Mouse (Mus musculus) liver, embryonic 12.5 days (tissue): ENCODE results near the gene Cap2. TPM values are rescaled to one million over a fixed set of nuclear protein-coding genes. Genes with fewer than 3 reads are reported as not detected.

ENCODE experiments used
- ATAC-seq: fragments of 200-750 bp; cut with Nextera tagmentation; 2 replicates; pipeline ENCODE4 v1.8.0; 2017; ENCODE audit warnings: moderate number of reproducible peaks, mild to moderate bottlenecking, moderate library complexity
- H3K27ac ChIP-seq: fragments of 300-500 bp; sonication (generic); 2 replicates; pipeline ENCODE4 v1.5.1; 2016; ENCODE audit warnings: mild to moderate bottlenecking
- H3K27me3 ChIP-seq: fragments of 300-500 bp; sonication (generic); replicated peaks from 2 replicates; pipeline ENCODE4 v1.6.1; 2016; ENCODE audit warnings: mild to moderate bottlenecking, moderate library complexity
- H3K36me3 ChIP-seq: fragments of 300-500 bp; sonication (generic); 2 replicates; pipeline ENCODE4 v1.6.1; 2016; ENCODE audit warnings: mild to moderate bottlenecking, moderate library complexity
- H3K4me1 ChIP-seq: fragments of 300-500 bp; sonication (generic); 2 replicates; pipeline ENCODE4 v1.6.1; 2016
- H3K4me2 ChIP-seq: fragments of 300-500 bp; sonication (generic); 2 replicates; pipeline ENCODE4 v1.6.1; 2016; ENCODE audit warnings: mild to moderate bottlenecking, moderate library complexity
- H3K4me3 ChIP-seq: fragments of 300-500 bp; sonication (generic); 2 replicates; pipeline ENCODE4 v1.5.1; 2016; ENCODE audit warnings: mild to moderate bottlenecking, moderate library complexity
- H3K9ac ChIP-seq: fragments of 300-500 bp; sonication (generic); 2 replicates; pipeline ENCODE4 v1.6.1; 2016; ENCODE audit warnings: mild to moderate bottlenecking, moderate library complexity
- H3K9me3 ChIP-seq: fragments of 300-500 bp; sonication (generic); replicated peaks from 2 replicates; pipeline ENCODE4 v1.6.1; 2016; ENCODE audit warnings: mild to moderate bottlenecking, moderate library complexity
- WGBS: fragments of 180-500 bp; shearing (Covaris S2); methylation state at CpG from one replicate; pipeline ENCODE4 v1.1.7; 2016; ENCODE audit not compliant: insufficient replicate concordance; 5-methylcytosine and 5-hydroxymethylcytosine counted together
- polyA plus RNA-seq: library from polyadenylated mRNA; unstranded; fragments of >200 nt; fragmentation: Nextera tagmentation; extraction: Ambion mirVana; gene quantifications from 2 replicates; pipeline ENCODE4 v1.2.1, GENCODE M21; 2016

Gene Cap2
- polyA plus RNA-seq, 1 experiment from 2014 or later = 2.4 TPM

DNA sequence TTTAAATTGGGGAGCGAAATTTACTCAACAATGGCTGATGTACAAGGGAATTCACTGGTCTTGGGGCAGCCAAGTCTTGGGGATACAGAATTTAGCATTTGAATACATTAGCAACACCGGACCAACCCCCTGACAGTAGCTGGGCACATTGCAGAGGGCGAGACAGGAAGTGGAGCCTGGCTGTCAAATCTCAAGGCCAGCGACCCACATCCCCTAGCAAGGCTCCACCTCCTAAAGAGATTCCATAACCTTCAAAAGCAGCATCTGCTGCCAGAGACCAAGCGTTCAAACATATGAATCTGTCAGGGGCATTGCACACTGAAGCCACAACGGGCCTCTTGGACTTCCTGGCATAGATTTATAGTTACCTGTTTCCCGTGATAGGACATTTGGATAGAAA, 150.2 kb downstream of the Cap2 start:
- Histone ChIP-seq H3K9ac (no peak overlapping the region), H3K36me3 (no peaks in the 10 kb centered on the region), H3K4me1 (no peaks in the 10 kb centered on the region), H3K27ac (no peak overlapping the region), H3K4me2 (no peak overlapping the region), H3K9me3 (no peaks in the 10 kb centered on the region), H3K4me3 (no peak overlapping the region), H3K27me3 (no peaks in the 10 kb centered on the region)
- no peak for ATAC-seq
- 68% methylated on average over 7 of the region's 7 CpGs for WGBS

GRCm38 (mm10) chr13:46652671-46653070, 151.0 kb downstream of the Cap2 start:
- H3K4me1 ChIP-seq = no peaks in the 10 kb centered on the region
- WGBS = 75% methylated on average over 7 of the region's 7 CpGs
- no peak for ATAC-seq

GRCm38 (mm10) chr13:46653671-46654070, 152.0 kb downstream of the Cap2 start:
- Histone ChIP-seq H3K4me3 (no peak overlapping the region), H3K9ac (no peak overlapping the region), H3K36me3 (no peaks in the 10 kb centered on the region), H3K27ac (no peak overlapping the region), H3K4me2 (no peak overlapping the region), H3K27me3 (no peaks in the 10 kb centered on the region), H3K4me1 (no peaks in the 10 kb centered on the region), H3K9me3 (no peaks in the 10 kb centered on the region)
- no peak for ATAC-seq
- WGBS = 57% methylated on average over 4 of the region's 4 CpGs

More at GRCm38 (mm10) chr13:46652671-46653070, 151.0 kb downstream of the Cap2 start:
- Histone ChIP-seq H3K36me3 (no peaks in the 10 kb centered on the region), H3K27me3 (no peaks in the 10 kb centered on the region), H3K4me3 (no peak overlapping the region), H3K27ac (no peak overlapping the region), H3K4me2 (no peak overlapping the region), H3K9ac (no peak overlapping the region), H3K9me3 (no peaks in the 10 kb centered on the region)

DNA sequence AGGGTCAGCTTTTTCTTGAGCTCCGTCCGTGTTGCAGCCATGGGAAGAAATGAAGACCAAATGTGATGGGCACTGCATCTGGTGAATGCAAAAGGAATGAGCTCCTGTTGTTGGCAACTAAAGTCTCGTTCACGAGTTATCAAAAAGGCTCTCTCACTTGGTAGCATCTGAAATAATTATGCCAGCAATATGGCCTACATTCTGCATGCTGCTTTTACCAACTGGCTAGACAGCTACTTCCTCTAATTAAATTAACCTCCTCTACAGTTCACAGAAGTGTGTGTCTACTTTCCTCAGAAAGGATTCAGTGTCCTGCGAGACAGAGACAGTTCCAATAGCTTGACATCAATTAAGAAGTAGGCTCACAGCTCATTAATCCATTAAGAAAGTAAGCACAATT, 152.9 kb downstream of the Cap2 start:
- Histone ChIP-seq H3K27ac (no peak overlapping the region), H3K36me3 (no peaks in the 10 kb centered on the region), H3K27me3 (no peaks in the 10 kb centered on the region), H3K4me3 (no peak overlapping the region), H3K9ac (no peak overlapping the region), H3K9me3 (no peaks in the 10 kb centered on the region), H3K4me1 (no peaks in the 10 kb centered on the region), H3K4me2 (no peak overlapping the region)
- no peak for ATAC-seq
- 71% methylated on average over 5 of the region's 5 CpGs for WGBS

DNA sequence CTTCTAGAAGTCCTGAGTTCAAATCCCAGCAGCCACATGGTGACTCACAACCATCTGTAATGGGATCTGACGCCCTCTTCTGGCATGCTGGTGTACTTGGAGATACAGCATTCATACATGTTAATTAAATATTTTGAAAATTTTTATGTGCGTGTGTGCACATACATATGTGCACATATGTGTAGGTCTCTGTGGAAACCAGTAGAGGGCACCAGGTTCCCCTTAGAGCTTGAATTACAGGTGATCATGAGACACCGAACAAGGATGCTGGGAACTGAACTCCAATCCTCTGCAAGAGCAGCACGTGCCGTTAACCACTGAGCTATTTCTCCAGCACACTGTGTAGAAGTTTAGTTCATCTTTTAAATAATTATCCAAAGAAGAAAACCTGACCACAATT, 157.6 kb downstream of the Cap2 start:
- H3K9me3 ChIP-seq = no peaks in the 10 kb centered on the region
- H3K36me3 ChIP-seq = no peaks in the 10 kb centered on the region
- no peaks in the 10 kb centered on the region for H3K27me3 ChIP-seq
- H3K4me3 ChIP-seq = no peak overlapping the region
- no peak overlapping the region for H3K9ac ChIP-seq
- H3K4me2 ChIP-seq = no peak overlapping the region
- 79% methylated on average over 5 of the region's 5 CpGs for WGBS
- no peak for ATAC-seq
- H3K27ac ChIP-seq = no peak overlapping the region
- H3K4me1 ChIP-seq = no peaks in the 10 kb centered on the region

GRCm38 (mm10) chr13:46663461-46663964, 161.9 kb downstream of the Cap2 start:
- Histone ChIP-seq H3K36me3 (no peaks in the 10 kb centered on the region), H3K9ac (no peak overlapping the region), H3K27me3 (peaks cover 15% of the 10 kb centered on the region; the same call in 1 of the 2 replicates), H3K4me2 (no peak overlapping the region), H3K4me1 (peaks cover 2% of the 10 kb centered on the region; the same call in 1 of the 2 replicates), H3K9me3 (no peaks in the 10 kb centered on the region), H3K4me3 (no peak overlapping the region), H3K27ac (no peak overlapping the region)
- 33% methylated on average over 4 of the region's 4 CpGs for WGBS
- ATAC-seq = no peak

DNA sequence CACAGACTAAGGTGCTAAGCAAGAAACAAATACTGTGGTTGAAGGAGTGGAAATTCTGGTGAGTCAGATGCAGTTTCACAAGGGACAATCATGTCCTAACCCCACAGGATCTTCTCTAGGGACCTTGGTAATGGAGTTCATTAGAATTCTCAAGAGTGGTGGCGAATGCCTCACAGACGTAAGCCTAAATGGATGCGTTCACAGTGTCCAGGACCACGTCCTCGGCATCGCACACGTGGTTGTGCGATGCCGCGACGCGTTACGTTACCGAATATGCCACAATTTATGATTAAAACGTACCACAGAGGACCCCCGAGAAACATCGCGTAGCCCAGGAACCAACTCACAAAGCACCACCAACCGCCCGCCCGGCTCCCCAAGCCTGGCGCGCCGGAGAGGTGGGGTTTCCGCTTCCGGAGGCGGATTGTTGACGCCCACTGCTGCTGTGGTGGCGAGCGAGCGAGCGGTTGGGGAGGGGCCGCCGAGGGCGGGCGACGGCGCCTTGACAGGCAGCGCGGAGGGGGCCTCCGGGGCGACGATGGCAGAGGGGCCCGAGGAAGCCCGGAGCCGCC, 167.5 kb downstream of the Cap2 start, which contains the start of gene Fam8a1:
Fam8a1 (plus strand) TSS at position 475 of the 572 bp plus-strand sequence.
- WGBS = under 1% methylated on average over 46 of the region's 46 CpGs
- peak; percentile 95 for ATAC-seq
- H3K4me3 ChIP-seq = peak within 1 kb of the TSS; percentile 98
- no peaks in the 10 kb centered on the region for H3K9me3 ChIP-seq
- peak within 1 kb of the TSS; percentile 96 for H3K4me2 ChIP-seq
- peaks cover 24% of the 10 kb centered on the region for H3K4me1 ChIP-seq
- H3K27me3 ChIP-seq = peaks cover 15% of the 10 kb centered on the region; the same call in 1 of the 2 replicates
- H3K9ac ChIP-seq = peak within 1 kb of the TSS; percentile 99
- peak within 1 kb of the TSS; percentile 91 for H3K27ac ChIP-seq
- peaks cover 30% of the 10 kb centered on the region for H3K36me3 ChIP-seq

- H3K4me3 ChIP-seq = peak overlapping the region; percentile 98
- peak overlapping the region; percentile 91 for H3K27ac ChIP-seq
- H3K27me3 ChIP-seq = peaks cover 14% of the 10 kb centered on the region; the same call in 1 of the 2 replicates
- peaks cover 24% of the 10 kb centered on the region for H3K4me1 ChIP-seq
- peak overlapping the region; percentile 96 for H3K4me2 ChIP-seq
- WGBS = under 1% methylated on average over 36 of the region's 96 CpGs
- H3K36me3 ChIP-seq = peaks cover 37% of the 10 kb centered on the region
- H3K9ac ChIP-seq = peak overlapping the region; percentile 99
- ATAC-seq = peak; percentile 64
- H3K9me3 ChIP-seq = no peaks in the 10 kb centered on the region
Measured at GRCm38 (mm10) chr13:46669620-46670271, 168.1 kb downstream of the Cap2 start.

DNA sequence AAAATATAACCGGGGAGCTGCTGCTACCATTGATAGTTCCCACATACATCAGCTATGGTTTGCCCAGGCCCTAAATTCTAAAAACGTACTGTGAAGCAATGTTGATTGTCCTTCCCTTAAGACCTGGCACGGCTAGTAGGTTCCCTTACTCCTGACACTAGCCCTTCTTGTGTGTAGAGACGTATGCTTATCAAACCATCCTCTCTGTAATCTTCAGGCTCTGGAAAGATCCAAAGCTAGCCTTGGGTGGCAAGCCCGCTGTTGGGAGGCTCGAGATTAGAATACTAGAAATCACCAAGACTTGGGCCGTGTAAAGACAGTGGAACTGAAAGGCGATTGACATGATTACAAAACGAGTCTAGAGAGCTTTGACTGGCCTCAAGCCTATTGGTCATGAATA, 168.9 kb downstream of the Cap2 start:
- Histone ChIP-seq H3K36me3 (peaks cover 44% of the 10 kb centered on the region), H3K4me1 (peaks cover 24% of the 10 kb centered on the region), H3K9me3 (no peaks in the 10 kb centered on the region), H3K27ac (peak overlapping the region; percentile 91), H3K4me3 (peak overlapping the region; percentile 98), H3K9ac (peak overlapping the region; percentile 99), H3K4me2 (peak overlapping the region; percentile 96), H3K27me3 (0 out of 2 replicates have a peak, but pooled peaks cover 7% of the 10 kb centered on the region)
- peak; percentile 38 for ATAC-seq
- WGBS = 26% methylated on average over 9 of the region's 9 CpGs

- H3K27ac ChIP-seq = no peak overlapping the region
- H3K9ac ChIP-seq = no peak overlapping the region
- H3K4me2 ChIP-seq = no peak overlapping the region
- no peaks in the 10 kb centered on the region for H3K9me3 ChIP-seq
- H3K4me1 ChIP-seq = peaks cover 18% of the 10 kb centered on the region
- no peaks in the 10 kb centered on the region for H3K27me3 ChIP-seq
- WGBS = 79% methylated on average over 2 of the region's 2 CpGs
- no peak overlapping the region for H3K4me3 ChIP-seq
- ATAC-seq = no peak
- H3K36me3 ChIP-seq = peaks cover 72% of the 10 kb centered on the region
Measured at GRCm38 (mm10) chr13:46674601-46675000, 173.0 kb downstream of the Cap2 start.

DNA sequence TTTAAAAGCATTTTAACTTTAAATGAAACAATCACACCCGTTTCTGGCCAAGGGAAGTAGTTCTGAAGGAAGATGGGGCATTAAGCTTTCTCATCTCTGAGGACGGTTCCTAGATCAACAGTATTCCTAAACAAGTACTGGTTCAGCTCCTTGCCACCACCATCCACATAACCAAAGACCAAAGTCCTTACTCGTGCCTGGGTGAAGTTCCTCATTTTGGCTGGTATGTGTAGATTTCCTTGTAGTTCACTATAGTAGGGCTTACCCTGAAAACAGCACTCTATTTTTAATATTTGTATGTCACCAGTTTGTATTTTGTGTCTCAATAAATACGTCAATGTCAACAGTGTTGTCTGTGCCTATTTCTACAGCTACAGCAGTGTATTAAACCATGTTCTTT, 176.1 kb downstream of the Cap2 start:
- Histone ChIP-seq H3K9me3 (no peaks in the 10 kb centered on the region), H3K36me3 (peaks cover 80% of the 10 kb centered on the region)
- no peak for ATAC-seq

GRCm38 (mm10) chr13:46682921-46683320, 181.3 kb downstream of the Cap2 start:
- ATAC-seq = no peak
- H3K36me3 ChIP-seq = peaks cover 92% of the 10 kb centered on the region
- WGBS = 81% methylated on average over 2 of the region's 2 CpGs

More for the DNA sequence above, 176.1 kb downstream of the Cap2 start:
- Histone ChIP-seq H3K4me2 (no peak overlapping the region), H3K27ac (no peak overlapping the region), H3K4me3 (no peak overlapping the region), H3K9ac (no peak overlapping the region), H3K27me3 (no peaks in the 10 kb centered on the region), H3K4me1 (no peaks in the 10 kb centered on the region)
- 71% methylated on average over 4 of the region's 4 CpGs for WGBS

More at GRCm38 (mm10) chr13:46682921-46683320, 181.3 kb downstream of the Cap2 start:
- Histone ChIP-seq H3K4me3 (no peak overlapping the region), H3K27me3 (no peaks in the 10 kb centered on the region), H3K4me2 (no peak overlapping the region), H3K9me3 (no peaks in the 10 kb centered on the region), H3K4me1 (no peaks in the 10 kb centered on the region), H3K27ac (no peak overlapping the region), H3K9ac (no peak overlapping the region)
